ENCODE assay signal across 26 mouse cellular contexts in the genomic region with DNA sequence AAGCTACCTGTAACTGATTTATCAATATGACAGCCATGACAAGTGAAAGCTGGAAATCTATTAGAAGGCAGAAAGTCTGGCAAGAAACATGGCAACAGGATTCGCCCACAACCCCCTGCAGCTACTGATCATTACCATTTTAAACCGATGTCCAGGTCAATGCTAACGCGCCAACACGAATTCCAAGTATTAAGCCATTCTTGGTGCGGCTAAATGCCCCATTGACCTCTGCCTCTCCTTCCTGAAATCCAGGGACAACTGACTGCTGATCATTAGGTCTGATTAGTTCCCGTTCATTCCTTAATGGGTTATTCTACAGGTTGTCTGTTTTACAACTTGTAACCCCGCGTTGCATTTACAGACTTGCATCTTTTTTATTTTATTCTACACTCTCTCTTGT. TPM values are rescaled to one million over a fixed set of nuclear protein-coding genes. Genes with fewer than 3 reads are reported as not detected.
DNase-seq lines count a peak whose midpoint lies in the region; ATAC-seq and TF ChIP-seq lines count a peak whose summit lies in the region.
"Had no signal": no experiment of that assay in that cellular context is flagged by ENCODE, and none has a peak within 500 bp of the region (broad histone marks: within the 10 kb centered on the region; RNA-seq: fewer than 3 reads in every experiment).

No protein-coding gene starts in this region.

- peaks cover 44% of the 10 kb centered on the region for H3K36me3 ChIP-seq in forebrain, embryonic 13.5 days (ENCODE audit: poor library complexity, severe bottlenecking)
- H3K36me3 ChIP-seq in forebrain, embryonic 11.5 days (ENCODE audit: control insufficient read depth, insufficient read depth, low read length): no peaks in the 10 kb centered on the region
- peaks cover 34% of the 10 kb centered on the region for H3K36me3 ChIP-seq in forebrain, embryonic 14.5 days (ENCODE audit: control insufficient read depth, insufficient read depth, low read length)
- peaks cover 19% of the 10 kb centered on the region for H3K36me3 ChIP-seq in hindbrain, embryonic 15.5 days
- H3K36me3 ChIP-seq in neural tube, embryonic 13.5 days: peaks cover 38% of the 10 kb centered on the region
- no peaks in the 10 kb centered on the region for H3K36me3 ChIP-seq in intestine, postnatal 0 days (ENCODE audit: control insufficient read depth, insufficient read depth)
- H3K36me3 ChIP-seq: G1E; heart, embryonic 12.5 days; liver, embryonic 15.5 days; stomach, embryonic 15.5 days had no signal

- H3K4me1 ChIP-seq in forebrain, embryonic 13.5 days: peaks cover 13% of the 10 kb centered on the region; the same call in 1 of the 2 replicates
- H3K4me1 ChIP-seq in forebrain, embryonic 11.5 days (replicated peaks; ENCODE audit: control insufficient read depth, insufficient read depth, low read length): no peaks in the 10 kb centered on the region
- H3K4me1 ChIP-seq in forebrain, embryonic 14.5 days (ENCODE audit: control insufficient read depth, insufficient read depth, low read length): 0 out of 2 replicates have a peak, but pooled peaks cover 3% of the 10 kb centered on the region
- H3K4me1 ChIP-seq in hindbrain, embryonic 15.5 days (replicated peaks): peaks cover 44% of the 10 kb centered on the region
- peaks cover 43% of the 10 kb centered on the region for H3K4me1 ChIP-seq in neural tube, embryonic 13.5 days (replicated peaks)
- H3K4me1 ChIP-seq in intestine, postnatal 0 days (replicated peaks; ENCODE audit: control insufficient read depth, insufficient read depth, low read length): peaks cover 5% of the 10 kb centered on the region; the same call in 1 of the 2 replicates

- H3K4me2 ChIP-seq in forebrain, embryonic 13.5 days: no peak overlapping the region
- H3K4me2 ChIP-seq in forebrain, embryonic 11.5 days (ENCODE audit: low read depth, low read length, severe bottlenecking): no peak overlapping the region
- no peak overlapping the region for H3K4me2 ChIP-seq in forebrain, embryonic 14.5 days (ENCODE audit: low read length)
- no peak overlapping the region for H3K4me2 ChIP-seq in hindbrain, embryonic 15.5 days
- H3K4me2 ChIP-seq in neural tube, embryonic 13.5 days: no peak overlapping the region
- H3K4me2 ChIP-seq in intestine, postnatal 0 days (replicated peaks; ENCODE audit: low read depth): no peak overlapping the region
- H3K4me2 ChIP-seq: heart, embryonic 12.5 days; limb, embryonic 13.5 days; liver, embryonic 15.5 days; stomach, embryonic 15.5 days had no signal

- no peak overlapping the region for H3K9ac ChIP-seq in forebrain, embryonic 13.5 days
- H3K9ac ChIP-seq in forebrain, embryonic 11.5 days (ENCODE audit: low read length): no peak overlapping the region
- H3K9ac ChIP-seq in forebrain, embryonic 14.5 days (ENCODE audit: low read length): no peak overlapping the region
- no peak overlapping the region for H3K9ac ChIP-seq in hindbrain, embryonic 15.5 days
- no peak overlapping the region for H3K9ac ChIP-seq in neural tube, embryonic 13.5 days
- H3K9ac ChIP-seq in intestine, postnatal 0 days (ENCODE audit: low read depth, low read length): no peak overlapping the region
- H3K9ac ChIP-seq: heart, embryonic 12.5 days; limb, embryonic 13.5 days; liver, embryonic 15.5 days; neural tube, embryonic 12.5 days; stomach, embryonic 15.5 days had no signal

- WGBS in forebrain, embryonic 13.5 days: 91% methylated on average over 9 of the region's 9 CpGs
- WGBS in forebrain, embryonic 11.5 days: 89% methylated on average over 9 of the region's 9 CpGs
- 86% methylated on average over 9 of the region's 9 CpGs for WGBS in forebrain, embryonic 14.5 days
- 76% methylated on average over 9 of the region's 9 CpGs for WGBS in hindbrain, embryonic 15.5 days
- WGBS in neural tube, embryonic 13.5 days: 73% methylated on average over 9 of the region's 9 CpGs
- WGBS in intestine, postnatal 0 days: 87% methylated on average over 9 of the region's 9 CpGs

- DNase-seq in forebrain, embryonic 11.5 days (ENCODE audit: low spot score): no peak
- no peak for DNase-seq in forebrain, embryonic 14.5 days (ENCODE audit: low spot score)
- DNase-seq in liver (no peak), adipocyte (ENCODE audit: low spot score) (no peak)
- DNase-seq: cerebellum, adult 2 months; gastrocnemius, postnatal 10 days; heart, adult 11 months; heart, postnatal 14 days; layer of hippocampus, postnatal 36 days; right cerebral cortex, postnatal 14 days; thymus, adult 18-20 months; thymus, postnatal 4 days had no signal

- H3K27ac ChIP-seq in forebrain, embryonic 13.5 days: peak overlapping the region; percentile 88
- no peak overlapping the region for H3K27ac ChIP-seq in forebrain, embryonic 11.5 days (ENCODE audit: low read depth, low read length)
- peak overlapping the region; percentile 82; the same call in 1 of the 2 replicates for H3K27ac ChIP-seq in forebrain, embryonic 14.5 days (ENCODE audit: low read depth, low read length)
- peak overlapping the region; percentile 82 for H3K27ac ChIP-seq in hindbrain, embryonic 15.5 days (replicated peaks)
- peak overlapping the region; percentile 93 for H3K27ac ChIP-seq in neural tube, embryonic 13.5 days (replicated peaks)
- no peak overlapping the region for H3K27ac ChIP-seq in intestine, postnatal 0 days (ENCODE audit: low read depth, low read length)
- H3K27ac ChIP-seq: limb, embryonic 13.5 days; liver, embryonic 15.5 days; macrophage; neural tube, embryonic 12.5 days; stomach, embryonic 15.5 days had no signal

- no peaks in the 10 kb centered on the region for H3K27me3 ChIP-seq in forebrain, embryonic 13.5 days
- no peaks in the 10 kb centered on the region for H3K27me3 ChIP-seq in forebrain, embryonic 11.5 days (ENCODE audit: control insufficient read depth, insufficient read depth, low read length)
- no peaks in the 10 kb centered on the region for H3K27me3 ChIP-seq in forebrain, embryonic 14.5 days (replicated peaks; ENCODE audit: control insufficient read depth, insufficient read depth, low read length)
- H3K27me3 ChIP-seq in hindbrain, embryonic 15.5 days: no peaks in the 10 kb centered on the region
- no peaks in the 10 kb centered on the region for H3K27me3 ChIP-seq in neural tube, embryonic 13.5 days
- H3K27me3 ChIP-seq in intestine, postnatal 0 days (replicated peaks; ENCODE audit: control insufficient read depth, insufficient read depth, low read length): no peaks in the 10 kb centered on the region
- H3K27me3 ChIP-seq: heart, embryonic 12.5 days; limb, embryonic 13.5 days; liver, embryonic 15.5 days; neural tube, embryonic 12.5 days; stomach, embryonic 15.5 days had no signal

- no peaks in the 10 kb centered on the region for H3K9me3 ChIP-seq in forebrain, embryonic 13.5 days (replicated peaks)
- no peaks in the 10 kb centered on the region for H3K9me3 ChIP-seq in forebrain, embryonic 11.5 days (ENCODE audit: control insufficient read depth, low read length)
- no peaks in the 10 kb centered on the region for H3K9me3 ChIP-seq in forebrain, embryonic 14.5 days (replicated peaks; ENCODE audit: control insufficient read depth, low read length)
- no peaks in the 10 kb centered on the region for H3K9me3 ChIP-seq in hindbrain, embryonic 15.5 days
- no peaks in the 10 kb centered on the region for H3K9me3 ChIP-seq in neural tube, embryonic 13.5 days
- no peaks in the 10 kb centered on the region for H3K9me3 ChIP-seq in intestine, postnatal 0 days (ENCODE audit: control insufficient read depth)
- H3K9me3 ChIP-seq: G1E; heart, embryonic 12.5 days; limb, embryonic 13.5 days; liver, embryonic 15.5 days; neural tube, embryonic 12.5 days; stomach, embryonic 15.5 days had no signal

- ATAC-seq in forebrain, embryonic 13.5 days: no peak
- no peak for ATAC-seq in forebrain, embryonic 11.5 days (replicated peaks; ENCODE audit: low FRiP score)
- ATAC-seq in forebrain, embryonic 14.5 days: no peak
- ATAC-seq in hindbrain, embryonic 15.5 days (ENCODE audit: low FRiP score, low read depth): no peak
- ATAC-seq in neural tube, embryonic 13.5 days (ENCODE audit: low read depth): no peak
- ATAC-seq in intestine, postnatal 0 days: no peak
- ATAC-seq: CD4-positive, CD25-positive, alpha-beta regulatory T cell, adult 4 months had no signal

- TF ChIP-seq CTCF in intestine, postnatal 0 days (IDR thresholded peaks at IDR 0.05; ENCODE audit: low read depth): no peak

- H3K4me3 ChIP-seq in forebrain, embryonic 13.5 days: no peak overlapping the region
- H3K4me3 ChIP-seq in forebrain, embryonic 11.5 days (ENCODE audit: low read depth, low read length): no peak overlapping the region
- H3K4me3 ChIP-seq in forebrain, embryonic 14.5 days (ENCODE audit: low read depth, low read length): no peak overlapping the region
- no peak overlapping the region for H3K4me3 ChIP-seq in hindbrain, embryonic 15.5 days
- H3K4me3 ChIP-seq in neural tube, embryonic 13.5 days: no peak overlapping the region
- no peak overlapping the region for H3K4me3 ChIP-seq in intestine, postnatal 0 days (ENCODE audit: low read depth, low read length)
- H3K4me3 ChIP-seq: heart, embryonic 12.5 days; limb, embryonic 13.5 days; liver, embryonic 15.5 days; neural tube, embryonic 12.5 days; stomach, embryonic 15.5 days had no signal

RNA-seq across cellular contexts. Expression of a gene that starts 17.6 kb away (rescaled TPM):
- 2.2 and 2.5 TPM in 2 replicates for polyA plus RNA-seq in forebrain, embryonic 13.5 days (2015; fragmentation: Nextera tagmentation; extraction: Ambion mirVana)
- polyA plus RNA-seq in forebrain, embryonic 11.5 days (2014; fragmentation: Nextera tagmentation; extraction: Ambion mirVana): 0.65 and 1.5 TPM in 2 replicates
- 5.1 and 5.9 TPM in 2 replicates for polyA plus RNA-seq in forebrain, embryonic 14.5 days (2014; fragmentation: Nextera tagmentation; extraction: Ambion mirVana)
- 3.1 and 3.6 TPM in 2 replicates for polyA plus RNA-seq in hindbrain, embryonic 15.5 days (2015; fragmentation: Nextera tagmentation; extraction: Ambion mirVana)
- polyA plus RNA-seq in neural tube, embryonic 13.5 days (2015; fragmentation: Nextera tagmentation; extraction: Ambion mirVana): 0.46 and 0.84 TPM in 2 replicates
- 0.10 and 0.17 TPM in 2 replicates for polyA plus RNA-seq in intestine, postnatal 0 days (2015; fragmentation: Nextera tagmentation; extraction: Ambion mirVana)
- polyA plus RNA-seq: G1E; kidney, embryonic 14.5 days; large intestine, adult 2 months; macrophage had no signal

RNA-seq across cellular contexts. Expression of a gene that starts 51.4 kb away (rescaled TPM):
- 0.38 and 0.40 TPM in 2 replicates for polyA plus RNA-seq in forebrain, embryonic 13.5 days (2015; fragmentation: Nextera tagmentation; extraction: Ambion mirVana)
- polyA plus RNA-seq in forebrain, embryonic 11.5 days (2014; fragmentation: Nextera tagmentation; extraction: Ambion mirVana): 1.4 and 1.6 TPM in 2 replicates
- polyA plus RNA-seq in forebrain, embryonic 14.5 days (2014; fragmentation: Nextera tagmentation; extraction: Ambion mirVana): 0.10 and 0.25 TPM in 2 replicates
- 0.43 and 0.47 TPM in 2 replicates for polyA plus RNA-seq in hindbrain, embryonic 15.5 days (2015; fragmentation: Nextera tagmentation; extraction: Ambion mirVana)
- 0.11 and 0.25 TPM in 2 replicates for polyA plus RNA-seq in neural tube, embryonic 13.5 days (2015; fragmentation: Nextera tagmentation; extraction: Ambion mirVana)
- polyA plus RNA-seq in intestine, postnatal 0 days (2015; fragmentation: Nextera tagmentation; extraction: Ambion mirVana): 2.1 and 2.9 TPM in 2 replicates
- polyA plus RNA-seq: G1E, macrophage had no signal

Comparison
In these comparisons a context has a peak if more than half of its experiments do, and no peak if none do; other contexts are left out.
1. H3K27ac ChIP-seq: peak in forebrain, embryonic 13.5 days (single experiment), forebrain, embryonic 14.5 days (single experiment), hindbrain, embryonic 15.5 days (single experiment) and neural tube, embryonic 13.5 days (single experiment); none in forebrain, embryonic 11.5 days (single experiment) and intestine, postnatal 0 days (single experiment).